ENCODE assay signal across 9 mouse cellular contexts in the genomic region with DNA sequence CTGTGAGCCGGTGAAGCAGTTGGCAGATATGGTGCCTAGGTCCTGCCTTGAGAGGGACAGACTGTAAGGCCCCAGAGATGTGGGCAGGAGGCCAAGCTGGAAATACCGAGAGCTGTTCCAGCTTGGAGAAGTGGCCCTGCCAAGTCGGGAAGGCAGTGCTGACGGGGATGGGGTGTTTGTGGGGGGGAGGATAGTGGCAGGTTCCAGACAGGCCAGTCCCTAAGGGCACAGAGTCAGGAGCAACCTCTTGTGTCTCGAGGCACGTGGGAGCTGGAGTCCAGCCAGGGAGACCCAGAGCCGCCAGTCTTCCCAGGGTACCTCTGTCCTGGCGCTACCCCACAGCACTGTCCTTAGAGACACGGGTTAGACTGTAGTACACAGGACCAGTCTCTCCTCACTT. TPM values are rescaled to one million over a fixed set of nuclear protein-coding genes. Genes with fewer than 3 reads are reported as not detected.
DNase-seq lines count a peak whose midpoint lies in the region; ATAC-seq and TF ChIP-seq lines count a peak whose summit lies in the region.
"Had no signal": no experiment of that assay in that cellular context is flagged by ENCODE, and none has a peak within 500 bp of the region (broad histone marks: within the 10 kb centered on the region; RNA-seq: fewer than 3 reads in every experiment).

No protein-coding gene starts in this region.

- 14% methylated on average over 9 of the region's 9 CpGs for WGBS in heart, embryonic 12.5 days
- WGBS in kidney, postnatal 0 days, result 28% methylated on average over 9 of the region's 9 CpGs
- WGBS in lung, embryonic 14.5 days, result 16% methylated on average over 9 of the region's 9 CpGs
- 14% methylated on average over 9 of the region's 9 CpGs for WGBS in stomach, postnatal 0 days

- no peak for TF ChIP-seq CTCF in kidney, postnatal 0 days (IDR thresholded peaks at IDR 0.05; ENCODE audit: low read depth)
- no peak for TF ChIP-seq CTCF in lung, embryonic 14.5 days (IDR thresholded peaks at IDR 0.05; ENCODE audit: low read depth)
- no peak for TF ChIP-seq CTCF in stomach, postnatal 0 days (IDR thresholded peaks at IDR 0.05; ENCODE audit: low read depth)

- peak overlapping the region; percentile 90 for H3K27ac ChIP-seq in heart, embryonic 12.5 days (ENCODE audit: poor library complexity, severe bottlenecking)
- peak overlapping the region; percentile 84 for H3K27ac ChIP-seq in kidney, postnatal 0 days
- peak overlapping the region; percentile 94 for H3K27ac ChIP-seq in lung, embryonic 14.5 days (ENCODE audit: low read depth)
- H3K27ac ChIP-seq in stomach, postnatal 0 days (replicated peaks), result peak overlapping the region; percentile 90
- H3K27ac ChIP-seq: liver, embryonic 15.5 days had no signal

- peaks cover 98% of the 10 kb centered on the region for H3K4me1 ChIP-seq in heart, embryonic 12.5 days (replicated peaks)
- H3K4me1 ChIP-seq in kidney, postnatal 0 days (replicated peaks; ENCODE audit: insufficient read depth, low read length), result peaks cover 68% of the 10 kb centered on the region
- H3K4me1 ChIP-seq in lung, embryonic 14.5 days (ENCODE audit: insufficient read depth), result peaks cover 72% of the 10 kb centered on the region
- H3K4me1 ChIP-seq in stomach, postnatal 0 days (replicated peaks; ENCODE audit: control insufficient read depth, insufficient read depth), result peaks cover 34% of the 10 kb centered on the region

- peak; percentile 78 for DNase-seq in MN1 (ENCODE audit: low spot score)
- DNase-seq in adrenal gland, postnatal 25 days, result peak; percentile 93
- DNase-seq in fat pad, adult 2 months (ENCODE audit: extremely low read depth, low read depth, low spot score), result peak; percentile 65
- DNase-seq in kidney, postnatal 0 days (ENCODE audit: low spot score), result peak; percentile 73
- peak; percentile 96 for DNase-seq in lung, embryonic 14.5 days
- DNase-seq in stomach, postnatal 0 days (ENCODE audit: low spot score), result peak; percentile 78
- no peak for DNase-seq in embryo, embryonic 10.5 days (ENCODE audit: low spot score)

- TF ChIP-seq EP300 in stomach, postnatal 0 days (optimal IDR thresholded peaks at IDR 0.05), result no peak

- no peak overlapping the region for H3K4me3 ChIP-seq in heart, embryonic 12.5 days
- no peak overlapping the region for H3K4me3 ChIP-seq in kidney, postnatal 0 days (replicated peaks; ENCODE audit: low read depth, low read length)
- H3K4me3 ChIP-seq in lung, embryonic 14.5 days (ENCODE audit: low read depth, low read length), result no peak overlapping the region
- no peak overlapping the region for H3K4me3 ChIP-seq in stomach, postnatal 0 days (ENCODE audit: low read depth, low read length)
- H3K4me3 ChIP-seq: liver, embryonic 15.5 days had no signal

- H3K4me2 ChIP-seq in heart, embryonic 12.5 days, result peak overlapping the region; percentile 55
- H3K4me2 ChIP-seq in kidney, postnatal 0 days (ENCODE audit: low read length), result no peak overlapping the region; the same call in 1 of the 2 replicates
- H3K4me2 ChIP-seq in lung, embryonic 14.5 days, result peak overlapping the region; percentile 34; the same call in 1 of the 2 replicates
- H3K4me2 ChIP-seq in stomach, postnatal 0 days (replicated peaks; ENCODE audit: low read depth), result no peak overlapping the region
- H3K4me2 ChIP-seq: liver, embryonic 15.5 days had no signal

- H3K9ac ChIP-seq in heart, embryonic 12.5 days, result peak overlapping the region; percentile 40
- H3K9ac ChIP-seq in kidney, postnatal 0 days (ENCODE audit: low read depth, low read length), result no peak overlapping the region
- H3K9ac ChIP-seq in lung, embryonic 14.5 days, result no peak overlapping the region
- H3K9ac ChIP-seq in stomach, postnatal 0 days (ENCODE audit: low read length), result no peak overlapping the region
- H3K9ac ChIP-seq: liver, embryonic 15.5 days had no signal

- H3K27me3 ChIP-seq in heart, embryonic 12.5 days (replicated peaks), result no peaks in the 10 kb centered on the region
- H3K27me3 ChIP-seq in kidney, postnatal 0 days (ENCODE audit: insufficient read depth, low read length), result no peaks in the 10 kb centered on the region
- no peaks in the 10 kb centered on the region for H3K27me3 ChIP-seq in lung, embryonic 14.5 days (ENCODE audit: insufficient read depth, low read length)
- no peaks in the 10 kb centered on the region for H3K27me3 ChIP-seq in stomach, postnatal 0 days (ENCODE audit: control insufficient read depth, insufficient read depth, low read length)

- H3K36me3 ChIP-seq in heart, embryonic 12.5 days, result peaks cover 14% of the 10 kb centered on the region
- no peaks in the 10 kb centered on the region for H3K36me3 ChIP-seq in kidney, postnatal 0 days (ENCODE audit: insufficient read depth, low read length)
- peaks cover 14% of the 10 kb centered on the region for H3K36me3 ChIP-seq in lung, embryonic 14.5 days (ENCODE audit: insufficient read depth)
- H3K36me3 ChIP-seq in stomach, postnatal 0 days (ENCODE audit: control insufficient read depth, insufficient read depth, low read length), result no peaks in the 10 kb centered on the region
- H3K36me3 ChIP-seq: liver, embryonic 15.5 days had no signal

- ATAC-seq in heart, embryonic 12.5 days (ENCODE audit: insufficient number of reproducible peaks, low FRiP score), result peak; percentile 73
- peak; percentile 18; the same call in 1 of the 2 replicates for ATAC-seq in kidney, postnatal 0 days (replicated peaks; ENCODE audit: low FRiP score, low read depth)
- ATAC-seq in lung, embryonic 14.5 days (ENCODE audit: insufficient read depth), result peak; percentile 76
- peak; percentile 28 for ATAC-seq in stomach, postnatal 0 days (ENCODE audit: low FRiP score, low TSS enrichment)

- H3K9me3 ChIP-seq in heart, embryonic 12.5 days (replicated peaks), result no peaks in the 10 kb centered on the region
- H3K9me3 ChIP-seq in kidney, postnatal 0 days (replicated peaks; ENCODE audit: low read length), result no peaks in the 10 kb centered on the region
- H3K9me3 ChIP-seq in lung, embryonic 14.5 days (ENCODE audit: low read depth, low read length), result no peaks in the 10 kb centered on the region
- H3K9me3 ChIP-seq in stomach, postnatal 0 days (ENCODE audit: control insufficient read depth, low read length), result no peaks in the 10 kb centered on the region
- H3K9me3 ChIP-seq: liver, embryonic 15.5 days had no signal

RNA-seq across cellular contexts. Expression of a gene that starts 53.3 kb away (rescaled TPM):
- total RNA-seq in adrenal gland, postnatal 25 days (2021), result 12.9 and 13.6 TPM in 2 replicates
- polyA plus RNA-seq in heart, embryonic 12.5 days (2016; fragmentation: Nextera tagmentation; extraction: Ambion mirVana), result 56.2 and 62.8 TPM in 2 replicates
- 7.2 and 10.6 TPM in 2 replicates for polyA plus RNA-seq in kidney, postnatal 0 days (2015; fragmentation: Nextera tagmentation; extraction: Ambion mirVana)
- 13.6 and 15.3 TPM in 2 replicates for polyA plus RNA-seq in lung, embryonic 14.5 days (2014; fragmentation: Nextera tagmentation; extraction: Ambion mirVana)
- 6.0 and 7.3 TPM in 2 replicates for polyA plus RNA-seq in stomach, postnatal 0 days (2015; fragmentation: Nextera tagmentation; extraction: Ambion mirVana)

Comparison
In these comparisons a context has a peak if more than half of its experiments do, and no peak if none do; other contexts are left out.
1. ATAC-seq: peak in every context shown above with its lines; median percentile 76 in lung, embryonic 14.5 days; 73 in heart, embryonic 12.5 days; 28 in stomach, postnatal 0 days; 18 in kidney, postnatal 0 days.
2. H3K4me2 ChIP-seq: peak in heart, embryonic 12.5 days (single experiment) and lung, embryonic 14.5 days (single experiment); none in kidney, postnatal 0 days (single experiment) and stomach, postnatal 0 days (single experiment).
3. Peak in every context shown above with its lines, with median percentiles within 50 percentile points of each other: H3K27ac ChIP-seq.